Mouse (Mus musculus) adrenal gland, postnatal 10 days (tissue): ENCODE results near the gene Sash3. TPM values are rescaled to one million over a fixed set of nuclear protein-coding genes. Genes with fewer than 3 reads are reported as not detected.
"Not testable (repeated sequence)": the region's sequence is repeated elsewhere in the genome, so short reads cannot be mapped to it uniquely, and the experiment has no call there.

Experiments
- DNase-seq: peaks from one replicate; pipeline ENCODE4 v3.0.0; 2021; ENCODE audit warnings: mixed read lengths
- total RNA-seq, 2 experiments: library from RNA; stranded (reverse); gene quantifications; 2 replicates each; pipeline ENCODE4 v1.2.3; 2021

Gene Sash3
- total RNA-seq, 2 experiments from 2014 or later, result 4.7 to 5.3 TPM

DNA sequence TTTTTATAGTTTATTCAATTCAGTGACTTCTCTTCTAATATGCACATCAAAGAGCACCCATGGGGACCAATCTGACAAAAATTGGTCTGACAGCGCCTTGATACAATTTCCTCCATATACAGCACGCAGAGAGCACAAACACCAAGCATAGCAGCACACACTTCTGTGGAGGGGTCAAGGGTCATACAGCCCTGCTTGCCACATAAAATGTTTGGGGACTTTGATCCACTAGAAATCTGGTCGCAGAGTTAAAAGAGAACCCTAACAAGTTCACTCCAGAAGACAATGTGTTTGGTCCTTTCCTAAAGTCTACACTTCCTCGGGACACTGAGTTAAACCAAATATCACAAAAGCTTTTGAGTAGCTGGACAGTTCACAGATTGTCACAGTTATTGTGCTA lies 56.8 kb downstream of the Sash3 start:
- no peak for DNase-seq

DNA sequence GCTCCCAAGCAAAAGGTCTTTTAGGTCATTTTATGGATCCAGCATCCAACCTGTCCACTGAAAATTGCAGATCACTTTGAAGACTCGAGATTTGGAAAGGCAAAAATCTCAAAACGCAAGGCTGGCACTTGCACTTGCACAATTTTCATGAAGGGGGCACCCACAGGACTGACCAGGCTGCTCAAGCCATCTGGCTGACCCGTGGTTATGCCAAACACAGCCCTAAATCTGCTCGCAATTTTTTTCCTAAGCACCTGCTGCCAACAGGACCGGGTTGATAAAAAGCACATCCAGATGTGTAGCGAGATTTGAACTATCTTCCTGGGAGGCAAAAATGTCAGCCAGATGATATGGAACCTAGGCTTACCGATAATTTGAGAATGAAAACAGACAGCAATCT lies 57.5 kb downstream of the Sash3 start:
- DNase-seq, result no peak

DNA sequence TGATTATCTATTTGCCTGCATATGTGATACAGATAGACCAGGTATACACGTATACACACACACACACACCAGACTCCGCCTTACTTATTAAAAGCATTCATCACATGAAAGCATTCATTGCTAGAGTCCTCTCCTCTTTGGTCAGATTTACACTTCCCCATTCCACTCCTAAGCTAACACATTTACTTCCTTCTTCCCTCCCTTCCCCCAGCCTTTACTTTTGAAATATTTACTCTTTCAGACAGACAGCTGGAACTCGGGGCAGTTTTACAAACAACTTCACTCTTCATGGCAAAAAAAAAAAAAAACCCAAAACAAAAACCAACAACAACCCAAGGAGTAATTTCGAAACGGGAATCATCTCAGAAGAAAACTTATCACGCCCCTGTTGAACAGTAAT lies 58.2 kb downstream of the Sash3 start:
- no peak for DNase-seq

DNA sequence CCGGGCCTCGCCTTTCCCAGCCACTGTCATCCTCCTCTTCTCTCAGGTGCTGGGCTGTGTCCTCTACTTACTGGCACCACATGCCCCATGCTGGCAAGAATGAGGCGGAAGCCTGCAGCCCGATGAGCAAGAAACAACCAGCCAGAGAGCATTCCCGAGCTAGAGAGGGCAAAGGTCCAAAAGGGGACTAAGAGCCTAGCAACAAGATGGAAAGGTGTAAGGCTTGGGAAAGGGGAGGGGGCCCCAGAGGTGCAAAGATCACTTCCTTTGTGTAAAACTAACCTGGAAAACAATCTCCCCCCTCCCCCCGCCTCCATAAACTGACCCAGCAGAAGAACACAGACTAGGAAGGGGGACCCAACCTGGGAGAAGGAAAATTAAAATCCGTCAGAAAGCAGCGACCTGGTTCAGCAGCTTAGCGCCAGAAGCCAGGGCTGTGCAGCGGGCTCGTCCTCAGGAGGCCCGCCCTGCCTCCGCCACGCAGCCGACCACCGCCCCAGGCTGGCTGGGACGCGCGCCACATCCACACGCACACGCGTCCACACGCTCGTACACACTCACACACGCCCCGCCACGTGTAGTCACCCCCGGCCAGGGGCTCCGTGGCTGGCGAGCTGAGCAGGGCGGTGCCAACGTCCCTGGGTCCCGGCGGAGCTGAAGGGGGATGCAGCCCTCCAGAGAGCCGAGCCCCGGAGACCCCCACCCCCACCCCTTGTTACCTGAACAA lies 61.7 kb downstream of the Sash3 start:
- DNase-seq, result peak; percentile 32

DNA sequence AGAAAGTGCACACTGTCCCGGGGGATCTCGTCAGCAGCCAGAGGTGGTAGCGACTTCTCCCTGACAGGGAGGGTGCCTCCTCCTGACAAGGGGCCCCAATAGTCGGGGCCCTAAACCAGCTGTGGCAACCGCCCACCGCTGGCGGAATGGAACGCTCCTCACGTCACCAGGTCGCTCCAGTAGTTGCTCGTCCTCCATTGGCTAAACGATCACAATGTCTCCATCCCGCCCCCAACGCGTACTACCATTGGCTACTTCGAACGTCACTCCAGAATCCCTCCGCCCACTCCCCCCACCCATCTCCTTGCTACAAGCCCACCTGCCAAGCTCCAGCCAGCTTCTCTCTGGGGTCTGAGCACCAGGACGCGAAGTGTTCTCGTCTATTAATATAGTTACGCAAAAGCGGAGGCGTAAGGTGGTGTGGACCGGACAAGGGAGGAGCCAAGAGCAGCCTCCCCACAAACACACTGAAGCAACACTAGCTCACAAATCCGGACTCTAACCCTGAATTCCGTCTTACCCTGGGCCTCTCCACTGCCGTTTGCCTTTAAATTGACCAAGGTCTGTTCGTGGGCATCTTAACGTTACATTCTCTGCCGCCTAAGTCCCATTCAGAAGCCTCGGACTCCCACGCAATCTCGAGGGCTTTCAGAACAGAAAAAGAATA lies 62.4 kb downstream of the Sash3 start, which contains the start of gene Zdhhc9:
TSS of gene Zdhhc9 (minus strand) at position 360 of the 667 bp plus-strand sequence.
- peak; percentile 90 for DNase-seq

DNA sequence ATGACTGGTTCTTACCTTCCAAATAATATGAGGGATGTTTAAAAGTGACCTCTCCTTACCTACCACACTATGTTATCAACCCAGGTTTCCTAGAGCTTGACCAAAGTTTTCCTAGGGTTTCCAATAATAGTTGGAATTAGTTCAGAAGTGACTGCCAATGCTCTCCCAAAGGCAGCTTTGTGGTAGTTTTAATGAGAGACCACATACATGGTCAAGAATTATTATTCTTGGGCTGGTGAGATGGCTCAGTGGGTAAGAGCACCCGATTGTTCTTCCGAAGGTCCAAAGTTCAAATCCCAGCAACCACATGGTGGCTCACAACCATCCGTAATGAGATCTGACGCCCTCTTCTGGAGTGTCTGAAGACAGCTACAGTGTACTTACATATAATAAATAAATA lies 63.5 kb downstream of the Sash3 start:
- not testable (repeated sequence) for DNase-seq

Other genes starting within 250 kb of the Sash3 start
- 10 to 100 TPM; 30.0 to 38.2 TPM for gene Ocrl, start 234.0 kb upstream of the Sash3 start, total RNA-seq
- 10 to 100 TPM; 10.1 to 17.0 TPM for gene Apln, start 111.6 kb upstream of the Sash3 start, total RNA-seq
- gene Xpnpep2, start 37.7 kb upstream of the Sash3 start, total RNA-seq, result 1 to 10 TPM; 1.5 to 2.1 TPM
- gene Zdhhc9, start 62.4 kb downstream of the Sash3 start, total RNA-seq, result 10 to 100 TPM; 19.1 to 21.0 TPM
- gene Utp14a, start 110.4 kb downstream of the Sash3 start, total RNA-seq, result 10 to 100 TPM; 14.9 to 18.5 TPM
- gene Bcorl1, start 194.9 kb downstream of the Sash3 start, total RNA-seq, result 10 to 100 TPM in 1 of 2 experiments, 1 to 10 TPM in 1; 9.9 to 12.6 TPM